Mouse (Mus musculus) adrenal gland, adult 10 weeks (tissue): ENCODE data around the gene Prr13. TPM values are rescaled to one million over a fixed set of nuclear protein-coding genes. Genes with fewer than 3 reads are reported as not detected.

Experiments
- polyA plus RNA-seq: library from polyadenylated mRNA; stranded (reverse); fragments of 350-450 nt; fragmentation: Illumina TruSeq; extraction: RNeasy Lipid Tissue Mini Kit (QIAGEN cat#74804); gene quantifications from one replicate; pipeline ENCODE4 v1.2.3, GENCODE M21; 2014; ENCODE audit warnings: low read depth, low replicate concordance

The Prr13 gene
- polyA plus RNA-seq = 111 TPM

DNA sequence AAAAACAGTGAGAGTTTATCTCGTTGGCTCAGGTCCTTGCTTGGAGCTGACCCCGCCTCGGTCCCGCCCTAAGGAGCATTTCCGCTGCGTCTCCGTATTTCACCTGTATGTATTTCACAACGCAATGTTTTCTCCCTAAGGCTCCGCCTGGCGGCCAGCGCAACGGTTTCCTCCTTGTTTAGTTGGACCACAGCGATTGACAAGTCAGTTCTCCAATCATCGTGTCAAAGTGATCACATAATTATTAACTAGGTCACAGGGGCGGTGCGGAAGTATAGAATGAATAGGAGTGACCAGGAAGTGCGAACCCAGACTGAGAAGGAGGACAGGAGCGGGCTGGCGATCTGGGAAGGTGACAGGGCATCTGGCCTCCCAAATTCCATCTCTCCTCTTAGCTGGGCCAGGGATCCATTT lies at the start of gene Prr13:
Gene Prr13, plus strand, starts transcription at position 125 of the 414 bp plus-strand sequence.

DNA sequence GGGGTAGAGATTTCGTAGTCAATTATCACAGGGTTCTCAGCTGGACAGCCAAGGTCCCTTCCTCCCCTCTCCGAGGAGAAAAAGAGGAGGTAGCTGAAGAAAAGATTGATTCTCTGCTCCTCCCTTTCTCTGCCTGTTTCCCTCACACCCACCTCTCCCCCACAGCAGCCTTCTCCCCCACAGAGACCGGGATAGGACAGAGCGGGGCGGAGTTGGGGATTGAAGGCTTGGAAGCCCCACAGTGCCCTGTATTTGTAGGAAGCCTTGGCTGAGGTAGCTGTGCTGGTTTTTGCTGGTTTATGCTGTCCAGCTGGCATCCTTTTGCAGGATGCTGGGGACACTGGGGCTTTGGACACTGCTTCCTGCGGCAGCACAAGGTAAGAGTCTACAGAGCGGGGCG lies 13.7 kb upstream of the Prr13 start, which contains the start of gene Amhr2:
Gene Amhr2, plus strand, starts transcription at position 222 of the 400 bp plus-strand sequence.

DNA sequence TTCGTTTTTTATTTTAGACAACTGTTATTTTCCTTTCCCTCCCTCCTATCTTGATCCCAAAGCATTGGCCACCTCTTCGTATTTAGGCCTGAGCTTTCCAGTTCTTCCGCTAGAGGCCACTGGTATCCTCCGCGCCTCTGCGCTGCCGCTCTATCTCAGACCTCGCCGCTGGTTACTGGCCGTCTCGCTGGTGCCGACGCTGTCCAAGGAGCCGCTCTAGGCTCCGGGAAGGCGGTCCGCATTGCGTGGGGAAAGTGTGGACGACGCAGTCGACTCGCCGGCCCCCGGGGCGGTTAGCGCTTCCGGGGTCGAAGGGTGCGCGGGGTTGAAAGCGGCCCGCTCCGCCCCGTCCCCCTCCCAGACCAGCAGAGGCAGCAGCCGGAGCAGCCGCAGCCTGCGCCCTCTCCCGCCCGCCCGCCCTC lies 11.4 kb downstream of the Prr13 start, which contains the start of gene Pcbp2:
Gene Pcbp2, plus strand, starts transcription at position 357 of the 422 bp plus-strand sequence.

DNA sequence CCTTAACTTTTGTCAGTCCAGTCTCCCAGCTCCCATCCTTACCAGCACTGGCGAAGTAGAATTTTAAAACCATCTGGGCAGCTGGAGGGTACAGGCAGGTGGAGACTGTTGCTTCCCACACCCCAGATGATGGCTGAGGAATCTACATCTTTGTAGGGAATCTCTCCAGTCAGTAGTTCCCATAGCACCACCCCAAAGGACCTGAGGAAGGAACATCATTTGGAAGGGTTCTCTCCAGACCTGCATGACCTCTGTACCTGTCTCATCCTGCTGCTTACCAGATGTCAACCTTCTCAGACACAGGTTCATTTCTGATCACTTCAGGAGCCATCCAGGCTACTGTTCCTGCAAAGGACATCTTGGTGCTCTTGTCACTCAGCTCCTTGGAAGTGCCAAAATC lies 44.6 kb downstream of the Prr13 start, which contains the start of gene Gm10337:
Gene Gm10337, plus strand, starts transcription at position 276 of the 400 bp plus-strand sequence.

Other genes with a start within 250 kb of the Prr13 start
- gene Itgb7, start 227.1 kb upstream of the Prr13 start, polyA plus RNA-seq = not detected
- 9.1 TPM for gene Rarg, start 201.5 kb upstream of the Prr13 start, polyA plus RNA-seq
- gene Gm9918, start 188.5 kb upstream of the Prr13 start, polyA plus RNA-seq = 0.35 TPM
- gene Mfsd5, start 179.6 kb upstream of the Prr13 start, polyA plus RNA-seq = 1.9 TPM
- not detected for gene Espl1, start 162.8 kb upstream of the Prr13 start, polyA plus RNA-seq
- gene Pfdn5, start 132.9 kb upstream of the Prr13 start, polyA plus RNA-seq = 69.6 TPM
- gene Myg1, start 127.3 kb upstream of the Prr13 start, polyA plus RNA-seq = 8.9 TPM
- 2.6 TPM for gene Aaas, start 108.3 kb upstream of the Prr13 start, polyA plus RNA-seq
- gene Sp7, start 91.8 kb upstream of the Prr13 start, polyA plus RNA-seq = not detected
- 91.2 TPM for gene Sp1, start 52.9 kb upstream of the Prr13 start, polyA plus RNA-seq
- gene Amhr2, start 13.7 kb upstream of the Prr13 start, polyA plus RNA-seq = not detected
- gene Pcbp2, start 11.5 kb downstream of the Prr13 start, polyA plus RNA-seq = 672 TPM
- not detected for gene Gm10337, start 44.7 kb downstream of the Prr13 start, polyA plus RNA-seq
- 3.4 TPM for gene Map3k12, start 58.0 kb downstream of the Prr13 start, polyA plus RNA-seq
- 0.70 TPM for gene Tarbp2, start 59.2 kb downstream of the Prr13 start, polyA plus RNA-seq
- gene Npff, start 65.9 kb downstream of the Prr13 start, polyA plus RNA-seq = not detected
- gene Gm28047, start 166.0 kb downstream of the Prr13 start, polyA plus RNA-seq = not detected
- gene Atf7, start 166.4 kb downstream of the Prr13 start, polyA plus RNA-seq = 51.1 TPM
- 10.4 TPM for gene Atp5g2, start 213.3 kb downstream of the Prr13 start, polyA plus RNA-seq